Mouse (Mus musculus) E14TG2a.4 (cell line): ENCODE measurements around the gene Gm21762.
"Not testable (repeated sequence)": the region's sequence is repeated elsewhere in the genome, so short reads cannot be mapped to it uniquely, and the experiment has no call there.

Experiments used
- H3K27me3 ChIP-seq: 2 replicates; pipeline ENCODE4 v1.6.1; 2014; ENCODE audit warnings: low read length, control low read depth; ENCODE audit not compliant: insufficient read depth
- H3K36me3 ChIP-seq: 2 replicates; pipeline ENCODE4 v1.6.1; 2014; ENCODE audit warnings: low read length, control low read depth; ENCODE audit not compliant: insufficient read depth
- H3K4me1 ChIP-seq: replicated peaks from 2 replicates; pipeline ENCODE4 v1.6.1; 2014; ENCODE audit warnings: low read depth, low read length, control low read depth
- H3K4me3 ChIP-seq: replicated peaks from 2 replicates; pipeline ENCODE4 v1.5.1; 2014; ENCODE audit warnings: mild to moderate bottlenecking, low read length
- H3K9me3 ChIP-seq: 2 replicates; pipeline ENCODE4 v1.6.1; 2014; ENCODE audit warnings: low read length, control low read depth
- CTCF ChIP-seq: conservative IDR thresholded peaks from 2 replicates; pipeline ENCODE4 v1.5.1; 2014; ENCODE audit warnings: low read length

Gm21762 gene

GRCm38 (mm10) chr13:120215847-120216246, at the start of gene Gm21762:
Gene Gm21762, minus strand, starts transcription at chr13:120215947.
- not testable (repeated sequence) for H3K27me3 ChIP-seq, H3K36me3 ChIP-seq, H3K9me3 ChIP-seq, H3K4me3 ChIP-seq, H3K4me1 ChIP-seq

DNA sequence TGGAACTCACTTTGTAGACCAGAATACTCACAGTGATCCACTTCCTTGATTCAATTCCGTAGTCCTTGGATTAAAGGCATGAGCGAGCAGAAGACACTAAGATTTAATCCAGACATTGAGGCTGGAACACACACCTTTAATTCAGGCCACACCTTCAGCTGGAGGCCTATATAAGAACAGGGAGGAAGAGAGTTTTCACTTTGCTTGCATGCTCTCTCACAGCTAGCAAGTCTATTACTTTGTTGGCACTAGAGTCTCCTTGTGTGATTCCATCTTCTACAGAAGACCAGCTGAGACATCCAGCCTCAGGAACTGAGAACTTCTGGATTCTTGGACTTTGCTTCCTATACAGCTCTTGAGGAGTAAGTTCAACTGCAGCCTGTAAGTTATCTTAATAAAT, 47.1 kb upstream of the Gm21762 start, which contains the start of gene AF067061:
Gene AF067061, plus strand, starts transcription at position 245 of the 400 bp plus-strand sequence.
- H3K4me1 ChIP-seq, H3K4me3 ChIP-seq, H3K9me3 ChIP-seq, H3K36me3 ChIP-seq, H3K27me3 ChIP-seq: not testable (repeated sequence)

GRCm38 (mm10) chr13:120259718-120260117, 44.0 kb upstream of the Gm21762 start:
- H3K4me1 ChIP-seq, H3K36me3 ChIP-seq, H3K27me3 ChIP-seq, H3K9me3 ChIP-seq, H3K4me3 ChIP-seq: not testable (repeated sequence)

- H3K9me3 ChIP-seq, H3K27me3 ChIP-seq, H3K4me3 ChIP-seq, H3K36me3 ChIP-seq, H3K4me1 ChIP-seq: not testable (repeated sequence)
These were observed 43.3 kb upstream of the Gm21762 start for GRCm38 (mm10) chr13:120258817-120259658.

DNA sequence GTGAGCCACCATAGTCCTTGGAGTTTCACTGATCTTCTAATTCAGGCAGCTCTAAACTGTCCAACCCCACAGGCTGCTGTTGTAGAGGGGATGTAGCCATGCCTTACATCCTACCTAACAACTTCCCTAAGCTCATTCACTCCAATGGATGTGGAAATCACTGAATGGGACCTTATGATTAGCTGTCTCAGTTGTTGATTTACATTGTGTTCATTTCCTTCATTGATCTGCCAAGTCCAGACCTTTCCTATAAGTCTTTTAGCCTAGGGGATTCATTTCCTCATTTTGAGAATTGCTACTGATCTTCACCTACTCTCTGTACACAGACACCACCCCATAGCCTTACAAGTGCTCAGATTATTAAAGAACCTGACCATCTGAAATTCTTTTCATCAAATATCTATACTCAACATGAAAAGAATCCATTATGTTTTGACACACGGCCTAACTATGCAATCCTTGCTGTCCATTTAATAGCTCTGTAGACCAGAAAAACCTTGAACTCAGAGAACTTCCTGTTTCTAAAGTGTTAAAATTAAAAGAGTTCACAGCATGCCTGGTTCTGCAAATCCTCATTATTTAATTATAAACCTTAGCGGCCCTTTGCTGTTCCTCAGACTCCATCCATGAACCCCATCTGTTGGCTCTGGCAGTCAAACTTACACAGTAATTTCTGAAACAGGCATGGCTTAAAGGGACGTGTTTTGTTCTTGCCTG, 35.6 kb upstream of the Gm21762 start:
- H3K4me1 ChIP-seq, H3K9me3 ChIP-seq, H3K4me3 ChIP-seq, H3K27me3 ChIP-seq, H3K36me3 ChIP-seq: not testable (repeated sequence)

DNA sequence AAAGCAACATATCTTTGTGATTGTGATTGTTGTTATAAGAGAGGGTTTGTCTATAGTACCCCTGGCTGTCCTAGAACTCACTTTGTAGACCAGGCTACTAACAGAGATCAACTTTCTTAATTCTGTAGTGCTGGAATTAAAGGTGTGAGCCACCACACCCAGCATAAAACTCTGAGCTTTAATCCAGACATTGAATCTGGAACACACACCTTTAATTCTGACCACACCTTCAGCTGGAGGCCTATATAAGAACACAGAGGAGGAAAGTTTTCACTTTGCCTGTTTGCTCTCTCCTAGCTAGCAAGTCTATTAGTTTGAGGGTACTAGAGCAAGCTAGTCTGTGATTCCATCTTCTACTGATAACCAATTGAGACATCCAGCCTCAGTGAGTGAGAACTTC, 23.1 kb upstream of the Gm21762 start, which contains the start of gene Gm21731:
Gene Gm21731, plus strand, starts transcription at position 301 of the 400 bp plus-strand sequence.
- not testable (repeated sequence) for H3K36me3 ChIP-seq, H3K4me1 ChIP-seq, H3K9me3 ChIP-seq, H3K4me3 ChIP-seq, H3K27me3 ChIP-seq

DNA sequence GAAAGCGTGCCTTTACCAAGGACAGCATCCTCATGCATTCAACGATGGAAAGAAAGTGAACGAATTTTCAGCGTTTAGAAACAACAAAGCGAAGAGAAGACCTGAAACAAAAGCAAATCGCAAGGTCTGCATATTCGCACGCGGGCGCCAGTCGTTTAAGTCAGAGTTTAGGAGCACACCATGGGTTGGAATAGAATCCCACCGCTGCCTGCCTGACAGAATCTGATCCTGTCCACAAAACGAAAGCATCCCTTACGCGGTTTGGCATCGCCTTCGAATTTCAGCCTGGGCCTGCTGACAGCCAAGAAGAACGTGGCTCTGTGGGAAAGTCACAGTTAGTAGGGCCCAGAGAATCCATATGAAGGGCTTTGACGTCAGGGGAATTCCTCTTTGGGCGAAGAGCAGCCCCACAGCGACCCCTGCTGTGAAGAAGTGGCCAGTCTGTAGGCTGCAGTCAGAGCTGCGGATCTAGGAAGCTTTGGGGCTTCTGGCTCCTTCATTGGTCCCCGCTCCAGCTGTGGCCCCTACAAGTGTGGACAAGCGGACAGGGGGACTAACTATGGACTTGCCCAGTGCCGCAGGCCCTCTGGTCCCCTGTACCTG, 16.8 kb upstream of the Gm21762 start:
- H3K9me3 ChIP-seq, H3K36me3 ChIP-seq, H3K4me3 ChIP-seq, H3K27me3 ChIP-seq, H3K4me1 ChIP-seq: not testable (repeated sequence)

DNA sequence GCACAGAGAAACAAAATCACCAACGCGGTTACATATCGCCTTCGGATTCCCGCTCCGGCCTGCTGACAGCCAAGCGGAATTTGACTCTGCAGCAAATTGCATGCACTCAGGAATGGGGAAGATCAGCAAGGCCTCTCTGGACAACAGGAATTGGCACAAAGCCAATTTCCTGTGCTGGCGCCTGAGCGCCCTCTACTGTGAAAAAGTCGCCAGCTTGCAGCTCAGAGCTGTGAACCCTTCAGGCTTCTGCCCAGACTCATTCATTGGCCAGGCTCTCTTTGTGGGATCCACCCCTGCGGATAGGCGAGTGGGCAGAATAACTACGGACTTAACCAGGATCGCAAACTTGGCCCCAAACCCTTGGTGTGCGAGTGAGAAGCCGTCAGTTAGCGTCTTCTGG, 16.1 kb upstream of the Gm21762 start:
- H3K9me3 ChIP-seq, H3K4me3 ChIP-seq, H3K36me3 ChIP-seq, H3K27me3 ChIP-seq, H3K4me1 ChIP-seq: not testable (repeated sequence)

DNA sequence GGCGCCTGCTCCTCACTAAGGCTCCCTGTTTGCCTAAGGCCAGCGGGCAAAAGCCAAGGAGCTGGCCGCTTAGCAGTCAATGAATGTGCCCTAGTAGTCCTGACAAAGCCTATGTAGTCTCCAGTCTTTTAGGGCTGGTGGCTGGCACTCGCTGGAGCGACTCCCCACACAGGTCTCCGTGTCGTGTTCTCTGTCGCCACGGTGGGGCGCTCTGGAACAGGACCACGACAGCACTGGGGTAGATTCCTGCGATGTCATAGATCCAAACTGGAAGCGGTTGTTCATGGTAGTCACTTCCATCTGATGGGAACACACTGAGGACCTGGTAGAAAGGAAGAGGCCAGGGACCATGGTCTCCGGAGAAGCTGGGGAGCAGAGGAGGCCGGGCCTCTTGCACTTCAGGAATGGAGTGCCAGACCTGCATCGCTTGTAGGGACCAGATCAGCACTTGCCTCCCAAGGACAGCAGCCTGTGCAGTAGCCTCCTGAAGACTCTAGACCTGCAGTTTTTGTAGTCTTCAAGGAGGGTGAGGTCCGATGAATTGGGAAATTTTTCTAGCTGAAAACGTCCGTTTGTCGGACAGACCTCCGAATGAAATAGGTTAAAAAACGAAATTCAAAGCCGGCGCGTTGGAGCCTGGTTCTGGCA, 7.4 kb upstream of the Gm21762 start:
- peak; percentile 23; the same call in 1 of the 2 replicates for TF ChIP-seq CTCF
- not testable (repeated sequence) for H3K9me3 ChIP-seq, H3K36me3 ChIP-seq

GRCm38 (mm10) chr13:120220922-120221321, 5.2 kb upstream of the Gm21762 start:
- H3K36me3 ChIP-seq = not testable (repeated sequence)

More for the DNA sequence above, 7.4 kb upstream of the Gm21762 start:
- H3K4me3 ChIP-seq = 0 out of 2 replicates have a peak overlapping the region, but pooled peaks have one; percentile 35
- H3K4me1 ChIP-seq, H3K27me3 ChIP-seq: not testable (repeated sequence)

GRCm38 (mm10) chr13:120196189-120196821, 19.4 kb downstream of the Gm21762 start:
- H3K4me1 ChIP-seq, H3K9me3 ChIP-seq, H3K36me3 ChIP-seq, H3K4me3 ChIP-seq, H3K27me3 ChIP-seq: not testable (repeated sequence)

More at GRCm38 (mm10) chr13:120220922-120221321, 5.2 kb upstream of the Gm21762 start:
- H3K27me3 ChIP-seq, H3K9me3 ChIP-seq, H3K4me1 ChIP-seq, H3K4me3 ChIP-seq: not testable (repeated sequence)

- H3K4me1 ChIP-seq, H3K36me3 ChIP-seq, H3K4me3 ChIP-seq, H3K27me3 ChIP-seq, H3K9me3 ChIP-seq: not testable (repeated sequence)
These were observed 43.6 kb downstream of the Gm21762 start, which contains the start of gene Gm21818 for GRCm38 (mm10) chr13:120172133-120172532. Gene Gm21818, plus strand, starts transcription at chr13:120172433.

DNA sequence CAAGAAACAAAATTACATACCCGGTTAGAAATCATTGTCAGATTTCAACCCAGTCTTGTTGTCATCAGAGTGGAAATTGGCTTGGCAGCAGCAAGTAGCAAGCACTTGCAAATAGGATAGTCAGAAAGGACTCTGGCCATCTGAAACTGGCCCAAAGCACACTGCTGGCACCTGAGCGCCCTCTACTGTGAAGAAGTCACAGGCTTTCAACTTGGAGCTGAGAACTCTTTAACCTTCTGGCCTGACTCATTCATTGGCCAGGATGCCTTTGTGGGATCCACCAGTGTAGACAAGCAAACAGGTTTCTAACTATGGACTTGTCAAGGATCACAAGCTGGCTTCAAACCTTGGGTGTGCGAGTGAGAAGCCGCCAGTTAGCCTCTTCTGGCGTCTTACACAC, 47.4 kb downstream of the Gm21762 start:
- not testable (repeated sequence) for H3K4me3 ChIP-seq, H3K36me3 ChIP-seq, H3K9me3 ChIP-seq, H3K4me1 ChIP-seq, H3K27me3 ChIP-seq
